Mouse (Mus musculus): ENCODE data around the gene Prkar2b.

DNA sequence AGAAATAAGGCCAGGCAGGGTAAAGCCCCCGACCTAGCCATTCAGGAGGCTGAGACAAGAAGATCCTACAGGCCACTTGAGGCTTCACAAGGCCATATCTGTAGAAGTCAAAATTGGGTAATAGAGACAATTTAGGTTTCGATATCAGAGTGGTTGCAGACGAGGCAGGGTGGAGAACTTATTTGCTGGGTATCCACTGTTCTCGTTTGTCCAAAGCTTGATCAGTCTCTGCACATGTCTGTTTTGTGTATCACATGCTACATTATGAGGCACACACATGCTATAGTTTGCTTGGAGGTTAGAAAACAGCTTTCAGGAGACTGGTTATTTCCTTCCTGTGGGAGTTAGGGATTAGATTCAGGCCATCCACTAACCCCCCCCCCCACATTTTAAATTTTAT is 105.3 kb downstream of the Prkar2b start:
- no peak for TF ChIP-seq POLR2A (IDR thresholded peaks at IDR 0.05; ENCODE audit: borderline replicate concordance, low read depth, low read length)
- TF ChIP-seq CTCF (IDR thresholded peaks at IDR 0.05; ENCODE audit: low read depth, low read length) = no peak
